Mouse (Mus musculus) thymus, adult 18-20 months (tissue): Measurements from ENCODE around the gene Hist2h2bb.

Experiments used
- DNase-seq, 2 experiments: peaks; one replicate each; pipeline ENCODE4 v3.0.0; 2022; ENCODE audit warnings: mixed read lengths in 2 of 2

The Hist2h2bb gene

DNA sequence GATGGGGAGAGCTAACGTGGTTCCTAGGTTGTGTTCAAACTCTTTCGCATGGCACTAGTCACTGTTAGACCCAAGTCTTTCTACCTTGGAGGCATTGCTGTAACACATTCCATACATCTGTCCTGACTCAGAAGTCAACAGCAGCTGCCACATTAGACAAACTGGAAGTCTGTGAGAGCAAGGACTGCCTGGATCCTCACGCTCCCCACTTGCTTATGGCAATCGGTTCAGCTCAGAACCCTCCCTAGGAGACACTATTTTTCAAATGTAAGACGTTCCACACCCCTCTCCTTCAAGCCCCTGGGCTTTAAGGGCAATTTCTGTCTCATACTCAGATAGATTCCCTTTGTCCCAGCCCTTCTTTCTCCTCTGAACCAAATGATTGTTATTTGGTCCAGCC lies 32.5 kb downstream of the Hist2h2bb start:
- no peak for DNase-seq

DNA sequence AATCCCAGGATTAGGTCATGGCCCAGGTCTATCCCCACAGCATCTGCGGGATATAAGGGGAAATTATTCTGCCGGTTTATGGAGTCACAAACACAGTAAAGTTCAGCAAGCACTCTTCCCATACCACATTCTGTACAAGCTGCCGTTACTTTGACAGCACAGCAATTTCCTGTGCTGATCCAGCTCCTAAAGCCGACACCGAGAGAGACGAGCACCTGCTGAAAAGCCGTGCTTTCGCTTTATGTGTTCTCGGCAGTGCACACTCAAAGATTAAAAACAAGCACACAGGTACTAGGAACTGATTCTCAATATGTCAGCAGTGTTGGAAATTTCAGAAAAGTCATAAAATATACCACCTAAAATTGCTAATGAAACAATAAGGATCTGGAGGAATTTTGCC lies 37.0 kb downstream of the Hist2h2bb start:
- no peak for DNase-seq

DNA sequence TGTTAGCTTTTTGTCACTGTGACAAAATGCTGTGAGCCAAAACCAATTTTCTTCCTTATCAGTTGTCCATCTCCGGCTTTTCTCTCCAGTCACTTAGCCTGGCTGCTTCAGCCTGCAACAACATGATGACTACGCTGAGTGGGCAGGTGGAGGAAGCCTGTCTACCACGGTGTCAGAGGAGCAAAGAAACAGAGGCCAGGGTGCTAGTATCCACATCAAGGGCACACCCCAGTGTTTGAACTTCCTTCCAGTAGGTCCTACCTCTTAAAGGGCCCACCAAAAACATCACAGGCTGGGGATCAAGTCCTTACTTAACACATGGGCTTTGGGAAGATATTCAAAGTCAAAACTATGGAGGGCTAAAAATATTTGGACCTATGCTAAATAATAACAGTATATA lies 39.9 kb downstream of the Hist2h2bb start:
- DNase-seq = no peak

DNA sequence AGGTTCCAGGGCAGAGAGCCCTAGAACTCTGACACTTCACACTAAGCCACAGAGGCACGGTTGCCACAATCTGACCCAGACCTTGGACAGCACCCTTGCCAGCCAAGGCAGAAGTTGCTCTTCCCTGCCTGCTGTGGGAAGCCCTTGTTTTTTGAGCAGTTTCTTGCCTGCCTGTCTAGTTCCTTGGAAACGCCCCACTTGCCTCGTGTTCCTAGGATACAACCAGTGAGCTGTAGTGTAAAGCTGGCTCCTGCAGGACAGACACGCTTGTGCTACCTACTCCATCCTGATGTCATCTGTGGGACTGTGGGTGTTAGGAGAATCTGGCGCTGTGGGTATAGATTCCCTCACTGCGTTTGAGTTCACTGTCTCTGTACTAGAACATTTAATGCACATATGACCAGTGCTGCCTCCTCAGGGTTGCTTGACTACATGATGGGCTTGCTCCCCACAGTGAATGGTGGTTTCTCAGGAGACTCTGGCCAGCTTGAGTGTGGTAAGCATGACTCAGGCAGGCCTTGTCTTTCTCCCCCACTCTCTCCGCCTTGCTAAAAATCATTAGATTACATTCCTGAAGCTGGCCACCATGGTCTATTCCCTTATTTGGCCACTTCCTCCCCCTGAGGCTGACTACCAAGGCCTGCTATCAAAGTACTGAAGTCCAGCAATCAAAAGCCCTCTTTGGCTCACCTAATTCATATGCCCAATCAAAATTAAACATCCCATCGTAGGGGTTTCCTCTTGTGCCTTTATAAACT lies 43.0 kb downstream of the Hist2h2bb start:
- DNase-seq = no peak
